Mouse (Mus musculus) gonadal fat pad, adult 2 months (tissue): Measurements from ENCODE around the gene Hand2. TPM values are rescaled to one million over a fixed set of nuclear protein-coding genes. Genes with fewer than 3 reads are reported as not detected.

Experiments
- polyA plus RNA-seq: library from polyadenylated mRNA; depleted of rRNA; stranded (reverse); fragments of >200 nt; gene quantifications from 2 replicates; pipeline ENCODE4 v1.2.3, GENCODE M21; 2012; rRNA removed

Hand2 gene
- polyA plus RNA-seq, 1 experiment, result 0.45 TPM

Other genes with a start within 250 kb of the Hand2 start
- gene Scrg1, start 134.9 kb downstream of the Hand2 start, polyA plus RNA-seq, result not detected in 2 replicates
- gene Sap30, start 166.9 kb downstream of the Hand2 start, polyA plus RNA-seq, result 2.2 and 2.9 TPM in 2 replicates
- 2.9 and 5.8 TPM in 2 replicates for gene Hmgb2, start 190.9 kb downstream of the Hand2 start, polyA plus RNA-seq